Mouse (Mus musculus) adrenal gland (tissue): ENCODE results near the gene Myl6b.

Source experiments
- intact Hi-C: fragments of 180-260 bp; cut with DNase I; formaldehyde crosslinking; loops from one replicate; pipeline ENCODE4 v1.15.1; 2025

Gene Myl6b

DNA sequence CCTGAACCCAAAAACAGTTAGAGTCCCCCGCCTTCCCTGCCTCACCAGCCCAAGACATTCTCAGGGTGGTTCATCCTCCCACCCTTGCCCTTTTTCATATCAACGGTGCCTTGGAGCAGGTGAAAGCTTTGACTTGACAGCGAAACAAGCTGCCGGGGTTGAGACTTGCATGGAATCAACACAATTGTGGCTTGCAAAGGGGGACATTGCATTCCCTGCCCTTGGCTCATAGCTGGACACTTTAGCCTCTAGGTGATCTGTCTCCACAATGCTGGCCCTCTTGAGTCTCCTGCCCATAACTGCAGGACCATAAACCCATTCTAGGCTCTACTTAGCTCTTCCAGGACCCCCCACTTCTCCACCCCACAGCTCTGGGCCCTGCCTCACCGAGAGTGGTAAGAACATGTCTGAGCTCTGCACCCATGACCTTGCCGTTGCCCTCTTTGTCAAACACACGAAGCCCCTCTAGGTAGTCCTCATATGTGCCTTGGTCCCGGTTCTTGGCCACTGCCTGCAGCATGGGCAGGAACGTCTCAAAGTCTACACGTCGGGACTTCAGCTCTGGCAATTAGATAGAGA lies 3.7 kb downstream of the Myl6b start:
- intact Hi-C loops = loop anchor here (5.0 kb wide), 2 partner anchors 37 to 38 kb away; partner anchors contain the start of gene Smarcc2

DNA sequence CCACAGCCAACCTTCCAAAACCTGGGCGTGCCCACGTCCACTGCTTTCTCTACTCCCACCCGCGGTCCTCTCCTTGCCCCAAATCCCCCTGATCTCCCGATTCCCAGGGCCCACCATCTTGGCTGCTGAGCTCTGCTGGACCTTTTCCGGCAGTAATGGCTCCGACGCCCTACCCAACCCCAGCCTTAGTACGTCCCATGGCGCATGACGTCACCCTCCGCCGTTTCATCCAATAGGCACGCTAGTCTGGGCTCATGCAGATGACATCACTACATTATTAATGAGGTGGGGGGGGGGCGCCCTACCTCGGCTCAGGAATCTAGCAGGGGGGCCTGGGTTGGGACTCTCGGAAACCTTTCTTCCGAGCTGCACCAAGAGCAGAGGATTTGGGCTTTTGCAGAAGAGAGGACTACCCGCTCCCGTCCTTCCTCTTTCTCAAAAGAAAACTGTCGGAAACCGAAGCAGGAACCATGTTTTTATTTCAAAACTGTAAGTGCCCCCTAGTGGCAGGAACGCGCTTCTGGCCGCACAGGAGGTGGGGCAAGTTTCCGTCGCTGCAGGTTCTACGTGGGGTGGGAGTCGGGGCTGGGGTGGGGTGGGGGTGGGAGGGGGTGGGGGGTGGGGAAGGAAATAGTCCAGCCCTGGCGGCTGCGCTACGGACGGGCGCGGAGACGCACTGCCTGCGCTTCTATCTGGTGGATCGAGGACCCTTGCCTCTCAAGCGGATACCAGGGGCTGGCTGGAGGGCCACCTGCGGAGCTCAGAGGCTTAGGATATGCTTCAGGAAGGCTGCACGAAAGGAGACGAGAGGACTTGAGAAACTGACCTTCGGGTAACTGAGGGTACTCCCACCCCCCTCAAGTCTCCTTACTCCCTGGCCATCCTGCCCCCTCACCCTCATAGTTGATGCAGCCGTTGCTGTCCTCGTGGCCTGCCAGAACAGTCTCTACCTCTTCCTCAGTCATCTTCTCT lies 4.5 kb downstream of the Myl6b start, which contains the start of gene Myl6:
Gene Myl6, minus strand, starts transcription at position 451 of the 972 bp plus-strand sequence.
- intact Hi-C loops = loop anchor here (5.0 kb wide), 1 partner anchor 37 kb away; the partner anchor contains the start of gene Smarcc2

GRCm38 (mm10) chr10:128493319-128493694 lies 5.2 kb downstream of the Myl6b start:
- intact Hi-C loops = loop anchor here (5.0 kb wide), 1 partner anchor 36 kb away; the partner anchor contains the start of gene Smarcc2

GRCm38 (mm10) chr10:128492633-128493311 lies 5.7 kb downstream of the Myl6b start:
- intact Hi-C loops = loop anchor here (5.0 kb wide), 1 partner anchor 35 kb away; the partner anchor contains the start of gene Smarcc2

DNA sequence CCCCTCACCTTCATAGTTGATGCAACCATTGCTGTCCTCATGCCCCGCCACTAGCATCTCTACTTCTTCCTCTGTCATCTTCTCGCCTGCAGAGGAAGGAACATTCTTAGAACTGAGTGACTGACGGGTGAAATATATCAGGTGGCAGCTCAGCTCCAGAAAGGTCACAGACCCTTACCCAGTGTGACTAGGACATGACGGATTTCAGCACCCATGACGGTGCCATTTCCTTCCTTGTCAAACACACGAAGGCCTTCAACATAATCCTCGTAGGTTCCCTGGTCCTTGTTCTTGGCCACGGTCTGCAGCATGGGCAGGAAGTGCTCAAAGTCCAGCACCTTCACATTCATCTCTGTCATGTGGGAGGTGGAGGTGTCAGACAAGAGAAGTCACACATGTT lies 6.4 kb downstream of the Myl6b start:
- intact Hi-C loops = loop anchor here (5.0 kb wide), 1 partner anchor 35 kb away; the partner anchor contains the start of gene Smarcc2

- intact Hi-C loops = loop anchor here (5.0 kb wide), 1 partner anchor 34 kb away; the partner anchor contains the start of gene Smarcc2
Measured at GRCm38 (mm10) chr10:128491495-128491894, 7.0 kb downstream of the Myl6b start.

DNA sequence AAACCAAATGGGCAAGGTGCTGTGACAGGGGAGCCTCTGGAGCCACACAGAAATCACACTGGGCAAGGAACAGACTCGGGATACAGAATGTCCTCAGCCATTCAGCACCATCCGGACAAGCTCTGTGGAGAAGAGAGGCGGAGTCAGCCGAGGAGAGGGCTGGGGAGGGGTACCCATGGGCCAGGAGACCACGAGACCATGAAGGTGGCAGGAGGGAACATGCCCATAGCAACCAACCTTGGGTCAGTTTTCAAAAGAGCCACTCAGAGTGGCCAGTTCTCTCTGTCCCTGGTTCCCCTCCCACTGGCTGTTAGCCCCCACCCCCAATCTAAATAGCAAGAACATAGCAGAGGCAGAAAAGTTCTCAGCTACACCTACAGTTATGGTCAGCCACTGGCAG lies 7.6 kb downstream of the Myl6b start:
- intact Hi-C loops = loop anchor here (5.0 kb wide), 1 partner anchor 34 kb away; the partner anchor contains the start of gene Smarcc2

- intact Hi-C loops = loop anchor here (5.0 kb wide), 1 partner anchor 33 kb away; the partner anchor contains the start of gene Smarcc2
Measured at GRCm38 (mm10) chr10:128490232-128490631, 8.3 kb downstream of the Myl6b start.

DNA sequence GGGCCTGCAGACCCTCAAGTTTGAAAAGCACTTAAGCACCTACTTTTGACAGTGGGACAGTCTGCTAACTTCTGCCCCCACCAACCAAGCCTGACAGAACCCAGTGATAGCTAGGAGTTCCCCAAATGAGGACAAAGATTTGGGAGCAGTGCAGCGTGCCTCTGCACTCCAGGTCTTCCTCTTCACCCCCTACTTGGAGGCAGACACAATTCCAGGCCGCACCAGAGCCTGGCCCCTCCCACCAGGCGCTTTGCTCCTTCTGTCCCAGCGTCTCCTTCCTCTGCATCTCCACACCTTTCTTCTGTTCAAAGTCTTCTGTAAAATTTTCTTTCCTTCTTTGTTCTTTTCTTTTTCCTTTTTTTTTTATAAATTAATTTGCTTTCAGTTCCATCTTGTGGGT lies 8.7 kb downstream of the Myl6b start:
- intact Hi-C loops = loop anchor here (5.0 kb wide), 1 partner anchor 32 kb away; the partner anchor contains the start of gene Smarcc2

DNA sequence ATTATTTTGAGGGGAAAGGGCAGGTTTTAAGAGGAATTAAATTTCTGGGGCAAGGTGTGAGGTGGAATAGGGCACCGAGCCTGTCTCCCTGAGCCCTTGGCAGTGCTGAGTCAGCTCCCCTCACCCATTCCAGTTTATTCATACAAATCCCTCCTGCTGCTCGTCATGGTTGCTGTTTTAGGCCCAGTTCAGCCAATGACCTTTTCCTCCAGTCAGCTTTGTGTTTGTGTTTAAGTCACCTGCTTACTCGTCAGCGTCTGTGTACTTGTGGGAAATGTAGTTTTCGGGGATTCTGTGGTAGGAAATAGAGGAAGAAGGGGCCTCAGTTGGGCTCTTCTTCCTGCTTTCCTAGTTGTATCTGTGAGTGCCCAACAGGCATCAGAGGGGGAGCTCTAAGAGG lies 9.1 kb downstream of the Myl6b start:
- intact Hi-C loops = no loop called here

DNA sequence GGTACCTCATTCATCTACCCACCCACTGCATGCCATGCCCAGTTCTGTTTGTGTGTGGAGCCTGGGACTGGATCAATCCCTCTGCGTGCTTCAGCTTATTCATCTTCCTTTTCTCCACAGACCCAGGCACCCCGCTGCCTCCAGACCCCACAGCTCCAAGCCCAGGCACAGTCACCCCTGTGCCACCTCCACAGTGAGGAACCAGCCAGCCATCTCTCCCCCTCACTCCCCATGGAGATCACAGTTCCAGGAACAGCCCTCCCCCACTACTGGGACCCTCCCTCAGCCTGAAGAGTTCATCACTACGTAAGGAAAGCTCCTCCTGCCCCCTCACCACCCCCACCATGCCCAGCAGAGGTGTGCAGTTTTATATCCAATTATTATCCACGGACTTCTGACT lies 9.7 kb downstream of the Myl6b start:
- intact Hi-C loops = no loop called here

GRCm38 (mm10) chr10:128487861-128488712 lies 10.4 kb downstream of the Myl6b start:
- intact Hi-C loops = no loop called here

DNA sequence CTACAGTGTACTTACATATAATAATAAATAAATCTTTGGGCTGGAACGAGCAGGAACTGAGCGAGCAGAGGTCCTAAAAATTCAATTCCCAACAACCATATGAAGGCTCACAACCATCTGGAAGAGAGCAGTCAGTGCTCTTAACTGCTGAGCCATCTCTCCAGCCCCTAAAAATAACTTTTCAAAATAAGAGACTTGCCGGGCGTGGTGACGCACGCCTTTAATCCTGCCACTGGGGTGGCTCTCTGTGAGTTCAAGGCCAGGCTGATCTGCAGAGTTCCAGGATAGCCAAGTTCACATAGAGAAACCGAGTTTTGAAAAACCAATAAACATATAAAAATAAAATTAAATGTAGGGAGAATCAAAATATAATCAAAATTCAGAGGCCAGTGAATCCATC lies 12.1 kb downstream of the Myl6b start:
- intact Hi-C loops = no loop called here

GRCm38 (mm10) chr10:128474366-128474765 lies 24.1 kb downstream of the Myl6b start:
- intact Hi-C loops = no loop called here

DNA sequence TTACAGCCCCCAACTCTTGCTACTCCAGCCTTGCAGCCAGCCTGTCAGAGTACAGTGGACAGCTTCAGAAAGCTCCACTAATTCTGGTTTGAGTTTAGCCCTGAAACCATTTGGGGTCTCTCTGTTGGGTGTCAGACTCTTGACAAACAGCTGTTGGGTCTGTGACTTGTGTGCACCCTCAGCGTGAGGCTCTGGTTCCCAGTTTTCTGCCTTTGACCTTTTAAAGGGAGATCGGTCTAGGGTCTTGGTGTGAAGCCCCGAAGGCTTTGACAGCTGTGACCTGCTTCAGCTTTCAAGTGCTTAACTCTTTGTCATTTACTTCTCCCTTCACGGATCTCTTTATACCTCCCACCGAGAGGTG lies 38.2 kb downstream of the Myl6b start:
- intact Hi-C loops = no loop called here

DNA sequence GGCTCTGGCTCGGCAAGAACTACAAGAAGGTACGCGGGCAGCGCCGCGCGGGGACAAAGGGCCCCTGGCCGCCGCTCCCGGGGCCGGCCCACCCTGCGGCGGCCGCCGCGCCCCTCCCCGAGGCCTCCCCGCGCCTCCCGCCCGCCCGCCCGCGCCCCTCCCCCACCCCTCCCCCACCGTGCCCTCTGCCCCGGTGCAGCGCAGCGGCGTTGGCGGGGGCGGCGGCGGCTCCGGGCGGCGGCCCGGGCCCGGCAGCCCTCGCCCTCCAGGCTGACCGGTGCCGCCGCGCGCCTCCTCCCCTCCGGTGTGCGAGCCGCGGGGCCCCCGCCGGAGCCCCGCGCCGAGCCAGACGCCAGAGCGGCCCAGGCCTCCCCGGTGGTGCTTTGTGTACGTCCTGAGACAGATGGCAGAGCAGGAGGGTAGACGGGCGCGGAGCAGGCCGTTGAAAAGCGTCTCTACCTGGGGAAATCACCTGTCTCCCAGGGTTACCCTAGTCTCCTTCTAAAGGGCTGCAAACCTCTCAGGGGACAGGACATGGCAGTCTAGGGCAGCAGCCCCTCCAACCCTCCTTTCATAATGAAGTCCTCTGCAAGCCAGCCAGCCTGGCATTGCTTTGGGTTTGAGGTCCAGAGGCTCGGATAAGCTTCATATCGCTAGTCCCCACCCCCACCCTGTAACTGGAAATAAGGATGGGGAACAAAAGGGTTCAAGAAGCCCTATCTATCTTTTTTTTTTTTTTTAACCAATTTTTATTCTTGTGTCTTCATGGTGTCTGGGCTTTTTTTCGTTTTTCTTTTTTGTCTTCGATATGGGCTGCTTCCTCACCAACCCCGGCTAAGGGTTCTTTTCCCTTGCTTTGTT lies 38.8 kb downstream of the Myl6b start:
- intact Hi-C loops = loop anchor here (2.0 to 5.0 kb wide), 3 partner anchors 33 to 122 kb away; partner anchors contain the start of genes Cs and Myl6

DNA sequence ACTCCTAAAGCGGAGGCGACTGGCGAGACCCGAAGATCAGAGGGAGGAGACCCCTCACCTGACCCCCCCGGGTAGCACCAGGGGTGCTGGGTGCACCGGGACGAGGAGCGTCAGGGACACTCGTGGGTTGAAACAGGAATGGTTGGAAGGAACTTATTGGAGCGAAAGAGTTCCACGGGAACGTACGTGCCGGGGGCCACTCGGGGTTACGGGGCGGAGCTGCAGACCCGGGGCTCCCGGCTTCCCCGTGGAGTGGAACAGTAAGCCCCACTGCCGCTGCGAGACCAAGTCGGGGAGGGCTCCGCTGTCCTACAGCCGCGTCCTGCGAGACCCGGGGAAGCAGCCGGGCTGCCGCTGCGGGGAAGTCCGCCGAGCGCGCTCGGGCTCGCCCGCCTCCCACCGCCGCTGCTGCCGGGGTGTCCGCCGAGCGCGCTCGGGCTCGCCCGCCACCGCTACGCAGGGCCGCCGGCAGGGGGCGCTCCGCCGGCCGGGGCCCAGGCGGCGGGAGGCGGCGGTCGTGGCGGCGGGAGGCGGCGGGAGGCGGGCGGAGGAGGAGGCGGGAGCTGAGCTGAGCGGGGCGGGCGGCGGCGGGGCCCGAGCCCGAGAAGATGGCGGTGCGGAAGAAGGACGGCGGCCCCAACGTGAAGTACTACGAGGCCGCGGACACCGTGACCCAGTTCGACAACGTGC lies 39.6 kb downstream of the Myl6b start, which contains the start of gene Smarcc2:
Gene Smarcc2, plus strand, starts transcription at position 530 of the 690 bp plus-strand sequence.
- intact Hi-C loops = loop anchor here (2.0 to 5.0 kb wide), 3 partner anchors 33 to 122 kb away; partner anchors contain the start of genes Cs and Myl6

GRCm38 (mm10) chr10:128458348-128458718 lies 40.2 kb downstream of the Myl6b start:
- intact Hi-C loops = loop anchor here (2.0 to 5.0 kb wide), 3 partner anchors 34 to 121 kb away; partner anchors contain the start of genes Cs and Myl6
